ENCODE assay signal across 8 mouse cellular contexts in the genomic region with DNA sequence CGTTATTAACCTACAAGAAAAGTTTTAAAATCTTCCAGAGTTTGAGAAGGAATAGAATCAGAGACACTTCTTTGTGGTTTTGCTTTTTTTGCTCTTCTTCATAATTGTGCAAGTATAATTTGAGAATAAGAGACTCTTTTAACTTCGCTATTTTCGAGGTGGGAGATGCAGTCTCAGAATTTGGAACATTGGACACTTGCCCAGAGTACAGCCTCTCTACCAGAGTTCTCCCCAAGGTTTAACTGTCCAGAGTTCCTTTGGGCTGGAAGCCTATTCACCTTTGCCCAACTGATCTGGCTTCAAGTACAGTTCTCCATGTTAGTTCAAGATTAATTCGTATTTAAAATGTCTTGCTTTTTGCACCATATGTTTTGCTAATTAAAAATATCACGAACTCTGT. TPM values are rescaled to one million over a fixed set of nuclear protein-coding genes. Genes with fewer than 3 reads are reported as not detected.
DNase-seq lines count a peak whose midpoint lies in the region; ATAC-seq and TF ChIP-seq lines count a peak whose summit lies in the region.

No protein-coding gene starts in this region.

- H3K9me3 ChIP-seq in lung, embryonic 14.5 days (ENCODE audit: low read depth, low read length), result no peaks in the 10 kb centered on the region
- H3K9me3 ChIP-seq in forebrain, embryonic 10.5 days, result no peaks in the 10 kb centered on the region
- no peaks in the 10 kb centered on the region for H3K9me3 ChIP-seq in midbrain, embryonic 14.5 days (ENCODE audit: control insufficient read depth, low read length)

- H3K4me1 ChIP-seq in lung, embryonic 14.5 days (ENCODE audit: insufficient read depth), result no peaks in the 10 kb centered on the region
- peaks cover 11% of the 10 kb centered on the region for H3K4me1 ChIP-seq in forebrain, embryonic 10.5 days
- H3K4me1 ChIP-seq in midbrain, embryonic 14.5 days (ENCODE audit: control insufficient read depth, insufficient read depth, low read length), result no peaks in the 10 kb centered on the region

- no peak for TF ChIP-seq CTCF in lung, embryonic 14.5 days (IDR thresholded peaks at IDR 0.05; ENCODE audit: low read depth)

- no peaks in the 10 kb centered on the region for H3K36me3 ChIP-seq in lung, embryonic 14.5 days (ENCODE audit: insufficient read depth)
- H3K36me3 ChIP-seq in forebrain, embryonic 10.5 days (replicated peaks), result no peaks in the 10 kb centered on the region; the same call in 1 of the 2 replicates
- H3K36me3 ChIP-seq in midbrain, embryonic 14.5 days (ENCODE audit: control insufficient read depth, insufficient read depth, low read length), result no peaks in the 10 kb centered on the region

- no peak overlapping the region; the same call in 1 of the 2 replicates for H3K9ac ChIP-seq in lung, embryonic 14.5 days
- no peak overlapping the region for H3K9ac ChIP-seq in midbrain, embryonic 14.5 days (replicated peaks; ENCODE audit: low read length)

- peak overlapping the region; percentile 49 for H3K4me2 ChIP-seq in lung, embryonic 14.5 days
- peak overlapping the region; percentile 40 for H3K4me2 ChIP-seq in midbrain, embryonic 14.5 days (ENCODE audit: low read length)

- WGBS in lung, embryonic 14.5 days, result 39% methylated on average over 5 of the region's 5 CpGs
- WGBS in forebrain, embryonic 10.5 days, result 45% methylated on average over 5 of the region's 5 CpGs
- WGBS in midbrain, embryonic 14.5 days, result 44% methylated on average over 5 of the region's 5 CpGs

- peak overlapping the region; percentile 55 for H3K4me3 ChIP-seq in lung, embryonic 14.5 days (ENCODE audit: low read depth, low read length)
- peak overlapping the region; percentile 68 for H3K4me3 ChIP-seq in forebrain, embryonic 10.5 days
- peak overlapping the region; percentile 49 for H3K4me3 ChIP-seq in midbrain, embryonic 14.5 days (replicated peaks; ENCODE audit: low read depth, low read length)

- no peak for ATAC-seq in lung, embryonic 14.5 days (ENCODE audit: insufficient read depth)
- no peak for ATAC-seq in midbrain, embryonic 14.5 days (ENCODE audit: low FRiP score, low TSS enrichment)
- ATAC-seq in monocyte, adult 5-6 weeks (replicated peaks; ENCODE audit: insufficient number of reproducible peaks, low FRiP score, low TSS enrichment, poor library complexity, severe bottlenecking), result no peak

- DNase-seq in lung, embryonic 14.5 days, result no peak
- DNase-seq in lung, postnatal 25 days (ENCODE audit: low spot score), result no peak
- no peak for DNase-seq in forebrain, embryonic 10.5 days (ENCODE audit: extremely low spot score, low spot score)
- peak; percentile 81 for DNase-seq in kidney, adult 9 months
- DNase-seq in midbrain, embryonic 14.5 days, result no peak
- no peak for DNase-seq in left cerebral cortex, adult 18-20 months (ENCODE audit: low spot score in 2 of 2)
- no peak for DNase-seq in layer of hippocampus, adult 9-11 months

- H3K27ac ChIP-seq in lung, embryonic 14.5 days (ENCODE audit: low read depth), result no peak overlapping the region
- peak overlapping the region; percentile 81 for H3K27ac ChIP-seq in forebrain, embryonic 10.5 days
- no peak overlapping the region for H3K27ac ChIP-seq in midbrain, embryonic 14.5 days (replicated peaks; ENCODE audit: low read depth, low read length)

- H3K27me3 ChIP-seq in lung, embryonic 14.5 days (ENCODE audit: insufficient read depth, low read length), result no peaks in the 10 kb centered on the region
- H3K27me3 ChIP-seq in forebrain, embryonic 10.5 days (ENCODE audit: poor library complexity, severe bottlenecking), result peaks cover 39% of the 10 kb centered on the region
- H3K27me3 ChIP-seq in midbrain, embryonic 14.5 days (ENCODE audit: control insufficient read depth, insufficient read depth, low read length), result no peaks in the 10 kb centered on the region

RNA-seq across cellular contexts. Expression of a gene that starts 0.5 kb away (rescaled TPM):
- polyA plus RNA-seq in lung, embryonic 14.5 days (2014; fragmentation: Nextera tagmentation; extraction: Ambion mirVana), result 13.4 and 14.0 TPM in 2 replicates
- 16.9 and 18.1 TPM in 2 replicates for polyA plus RNA-seq in forebrain, embryonic 10.5 days (2016; fragmentation: Nextera tagmentation; extraction: Ambion mirVana)
- 13.4 and 15.0 TPM in 2 replicates for polyA plus RNA-seq in midbrain, embryonic 14.5 days (2014; fragmentation: Nextera tagmentation; extraction: Ambion mirVana)
- total RNA-seq in left cerebral cortex, adult 18-20 months (2021), result 10 to 100 TPM; 18.8 to 19.5 TPM
- 37.4 to 52.6 TPM (median 50.8 TPM) in 3 replicates for total RNA-seq in monocyte, adult 5-6 weeks (2017)

RNA-seq across cellular contexts. Expression of a gene that starts 58.5 kb away (rescaled TPM):
- 45.9 and 48.9 TPM in 2 replicates for polyA plus RNA-seq in lung, embryonic 14.5 days (2014; fragmentation: Nextera tagmentation; extraction: Ambion mirVana)
- 19.4 and 20.3 TPM in 2 replicates for polyA plus RNA-seq in forebrain, embryonic 10.5 days (2016; fragmentation: Nextera tagmentation; extraction: Ambion mirVana)
- polyA plus RNA-seq in midbrain, embryonic 14.5 days (2014; fragmentation: Nextera tagmentation; extraction: Ambion mirVana), result 31.4 and 35.3 TPM in 2 replicates
- 10 to 100 TPM; 25.8 to 28.3 TPM for total RNA-seq in left cerebral cortex, adult 18-20 months (2021)
- total RNA-seq in monocyte, adult 5-6 weeks (2017), result 116 to 144 TPM (median 135 TPM) in 3 replicates
